Mouse (Mus musculus) heart, adult 2 months (tissue): ENCODE results near the gene Hes2. TPM values are rescaled to one million over a fixed set of nuclear protein-coding genes. Genes with fewer than 3 reads are reported as not detected.
A peak's percentile ranks its signal among the peaks of the same experiment; 100 is the strongest.

Experiments used
- DNase-seq, 2 experiments: peaks; one replicate each; pipeline ENCODE4 v3.0.0; 2021
- H3K27ac ChIP-seq: fragments of 200-600 bp; 2 replicates; pipeline ENCODE4 v1.8.1; 2022
- H3K27me3 ChIP-seq: fragments of 200-500 bp; 2 replicates; pipeline ENCODE4 v1.6.1; 2012; ENCODE audit warnings: mild to moderate bottlenecking, low read length, inconsistent platforms, mixed read lengths; ENCODE audit not compliant: control insufficient read depth, insufficient read depth
- H3K36me3 ChIP-seq: fragments of 200-500 bp; 2 replicates; pipeline ENCODE4 v1.6.1; 2012; ENCODE audit warnings: low read length, inconsistent platforms; ENCODE audit not compliant: control insufficient read depth, insufficient read depth
- H3K4me1 ChIP-seq: fragments of 200-500 bp; 2 replicates; pipeline ENCODE4 v1.6.1; 2011; ENCODE audit warnings: low read length; ENCODE audit not compliant: control insufficient read depth, insufficient read depth
- H3K4me3 ChIP-seq: fragments of 200-600 bp; 2 replicates; pipeline ENCODE4 v1.8.1; 2022
- H3K79me2 ChIP-seq: fragments of 200-500 bp; replicated peaks from 2 replicates; pipeline ENCODE4 v1.6.1; 2012; ENCODE audit warnings: mild to moderate bottlenecking, inconsistent platforms, low read length, moderate library complexity, mixed read lengths; ENCODE audit not compliant: control insufficient read depth, insufficient read depth
- H3K9ac ChIP-seq: fragments of 200-500 bp; 2 replicates; pipeline ENCODE4 v1.6.1; 2012; ENCODE audit warnings: low read depth, mild to moderate bottlenecking, control low read depth, inconsistent platforms, low read length, mixed read lengths
- CTCF ChIP-seq: fragments of 200-600 bp; IDR thresholded peaks from 2 replicates; pipeline ENCODE4 v1.8.1; 2022; ENCODE audit warnings: antibody characterized with exemption, mild to moderate bottlenecking, moderate library complexity
- EP300 ChIP-seq: fragments of 200-500 bp; IDR thresholded peaks from 2 replicates; pipeline ENCODE4 v1.6.1; 2011; ENCODE audit warnings: low read depth, low read length, control low read depth; ENCODE audit not compliant: insufficient read depth
- POLR2A ChIP-seq: fragments of 200-500 bp; IDR thresholded peaks from 2 replicates; pipeline ENCODE4 v1.6.1; 2011; ENCODE audit warnings: mild to moderate bottlenecking, low read depth, low read length, control low read depth; ENCODE audit not compliant: insufficient read depth
- WGBS: fragments of 180-500 bp; shearing (Covaris S2); methylation state at CpG from one replicate; pipeline ENCODE4 v1.1.7; 2018; 5-methylcytosine and 5-hydroxymethylcytosine counted together
- intact Hi-C: fragments of 180-260 bp; cut with DNase I; formaldehyde crosslinking; loops from one replicate; pipeline ENCODE4 v1.15.1; 2025
- polyA plus RNA-seq: library from polyadenylated mRNA; depleted of rRNA; stranded (reverse); fragments of >200 nt; gene quantifications from 2 replicates; pipeline ENCODE4 v1.2.3, GENCODE M21; 2012
- total RNA-seq, 2 experiments: library from RNA; stranded (reverse); gene quantifications; 2 replicates each; pipeline ENCODE4 v1.2.3; 2021

Hes2 gene
- total and polyA plus RNA-seq, 3 experiments, result not detected

DNA sequence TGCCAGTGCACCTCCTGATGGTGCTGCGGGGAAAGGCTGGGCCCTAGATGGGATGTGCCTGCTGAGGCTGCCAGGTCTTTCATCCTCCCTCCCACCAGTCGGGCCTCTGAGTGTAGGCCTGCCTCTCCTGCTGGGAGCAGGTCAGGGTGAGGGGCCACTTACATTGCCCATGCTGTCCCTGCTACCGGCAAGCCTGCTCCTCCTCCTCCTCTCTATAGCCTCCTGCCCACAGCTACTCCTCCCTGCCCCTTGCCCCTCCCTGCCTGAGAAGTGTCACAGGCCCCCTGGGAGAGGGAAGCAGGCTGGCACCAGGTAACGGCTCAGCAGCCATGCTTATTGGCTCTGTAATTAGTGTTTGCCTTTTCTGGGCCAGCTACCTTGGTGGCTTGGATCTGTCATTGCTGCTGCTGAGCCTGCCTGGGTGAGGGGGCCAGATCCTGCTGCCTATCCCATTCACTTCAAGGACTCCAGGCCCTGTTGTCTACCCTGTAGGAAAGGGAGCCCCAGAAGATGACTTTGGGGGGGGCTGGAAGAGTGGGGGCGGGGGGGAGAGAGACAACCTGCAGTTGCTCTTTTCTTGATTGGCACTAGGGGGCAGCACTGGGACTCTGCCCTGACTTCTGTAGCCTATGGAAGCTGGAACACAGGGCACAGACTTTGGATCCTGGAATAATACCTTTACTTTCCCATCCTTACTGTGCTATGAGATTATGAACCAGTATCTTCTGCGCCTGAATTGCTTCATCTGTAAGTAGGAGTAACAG, 22.4 kb upstream of the Hes2 start:
- Histone ChIP-seq H3K27me3 (peaks cover 11% of the 10 kb centered on the region), H3K36me3 (no peaks in the 10 kb centered on the region), H3K79me2 (no peaks in the 10 kb centered on the region), H3K27ac (no peak overlapping the region), H3K9ac (no peak overlapping the region), H3K4me3 (no peak overlapping the region), H3K4me1 (no peaks in the 10 kb centered on the region; the same call in 1 of the 2 replicates)
- intact Hi-C loops, result no loop called here
- TF ChIP-seq CTCF (peak; percentile 82), POLR2A (no peak), EP300 (no peak)
- no peak for DNase-seq
- 49% methylated on average over 6 of the region's 6 CpGs for WGBS

DNA sequence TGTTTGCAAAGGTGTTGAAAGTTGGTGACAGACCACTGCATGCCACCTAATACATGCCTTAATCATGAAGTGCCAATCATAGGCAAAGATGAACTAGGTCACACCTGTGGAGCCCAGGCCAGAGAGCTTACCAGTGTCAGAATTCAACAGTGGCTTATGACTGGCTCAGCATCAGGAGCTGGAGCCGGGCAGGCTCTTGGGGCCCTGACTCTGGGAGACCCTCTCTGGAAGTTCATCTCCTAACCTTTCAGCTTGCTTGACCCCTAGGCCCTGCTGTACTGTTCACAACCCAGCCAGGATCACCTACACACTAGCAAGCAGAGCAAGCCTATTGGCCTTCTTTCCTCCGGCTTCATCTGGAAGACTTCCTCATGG, 21.8 kb upstream of the Hes2 start:
- Histone ChIP-seq H3K79me2 (no peaks in the 10 kb centered on the region), H3K4me1 (no peaks in the 10 kb centered on the region; the same call in 1 of the 2 replicates), H3K27ac (no peak overlapping the region), H3K36me3 (no peaks in the 10 kb centered on the region), H3K9ac (no peak overlapping the region), H3K4me3 (no peak overlapping the region), H3K27me3 (peaks cover 8% of the 10 kb centered on the region)
- no peak for TF ChIP-seq POLR2A
- TF ChIP-seq EP300, result no peak
- TF ChIP-seq CTCF, result no peak
- no peak for DNase-seq
- intact Hi-C loops, result no loop called here
- 91% methylated on average over 2 of the region's 2 CpGs for WGBS

DNA sequence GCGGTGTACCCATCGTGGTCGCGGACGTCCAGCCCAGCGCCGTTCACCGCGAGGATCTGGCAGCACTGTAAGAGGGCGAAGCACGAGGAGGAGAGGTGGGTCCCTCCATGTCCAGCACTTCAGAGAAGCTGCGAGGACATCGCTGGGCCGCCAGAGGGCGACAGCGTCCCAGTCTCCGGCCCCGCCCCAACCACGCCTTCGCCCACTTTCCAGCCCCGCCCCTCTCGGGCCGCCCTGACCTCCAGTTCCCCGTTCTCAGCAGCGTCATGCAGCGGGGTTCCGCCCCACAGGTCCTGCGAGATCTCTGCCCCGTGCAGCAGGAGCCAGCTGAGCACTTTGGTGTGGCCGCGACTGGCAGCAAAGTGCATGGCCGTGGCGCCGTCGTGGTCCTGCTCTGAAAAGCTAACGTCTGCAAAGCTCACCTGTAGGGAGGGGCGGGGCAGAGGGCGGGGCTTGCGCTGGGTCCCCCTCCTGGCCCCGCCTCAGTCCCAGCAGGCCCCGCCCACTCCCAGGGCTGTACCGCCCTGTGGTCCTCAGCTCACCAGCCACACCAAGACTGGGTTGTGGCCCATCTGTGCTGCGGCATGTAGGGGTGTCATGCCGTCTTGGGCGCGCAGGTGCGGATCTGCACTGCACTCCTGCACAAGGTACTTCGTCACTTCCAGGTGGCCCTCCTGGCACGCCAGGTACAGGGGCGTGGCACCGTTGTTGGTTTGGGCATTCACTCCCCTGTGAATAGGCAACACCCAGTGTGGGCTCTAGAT, 20.0 kb upstream of the Hes2 start:
- H3K79me2 ChIP-seq, result no peaks in the 10 kb centered on the region
- H3K4me1 ChIP-seq, result no peaks in the 10 kb centered on the region
- TF ChIP-seq EP300, result no peak
- TF ChIP-seq POLR2A, result no peak
- no peak for TF ChIP-seq CTCF
- intact Hi-C loops, result no loop called here
- peak; percentile 89 to 93 for DNase-seq
- H3K9ac ChIP-seq, result 0 out of 2 replicates have a peak overlapping the region, but pooled peaks have one; percentile 32
- H3K27ac ChIP-seq, result no peak overlapping the region
- H3K27me3 ChIP-seq, result no peaks in the 10 kb centered on the region
- WGBS, result 4% methylated on average over 50 of the region's 51 CpGs
- H3K36me3 ChIP-seq, result no peaks in the 10 kb centered on the region
- H3K4me3 ChIP-seq, result peak overlapping the region; percentile 62

DNA sequence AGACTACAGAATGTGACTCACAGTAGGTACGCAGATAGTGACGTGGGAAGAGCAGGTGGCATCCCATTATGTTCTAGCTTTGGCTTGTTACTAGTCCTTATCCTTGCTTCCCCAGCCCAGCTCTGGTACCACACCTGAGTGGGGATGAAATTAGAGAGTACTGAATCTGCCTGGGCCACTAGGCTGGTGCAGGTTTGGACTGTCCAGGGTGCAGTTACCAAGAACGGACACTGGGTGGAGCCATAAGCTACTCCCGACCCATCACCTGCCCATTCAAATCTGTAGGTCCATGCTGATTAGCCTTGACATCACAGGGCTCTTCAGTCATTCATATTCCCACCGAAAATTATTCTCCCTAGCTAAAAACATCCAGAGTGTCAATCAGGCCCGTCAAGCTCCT, 18.2 kb upstream of the Hes2 start:
- no peaks in the 10 kb centered on the region for H3K27me3 ChIP-seq
- no peaks in the 10 kb centered on the region for H3K36me3 ChIP-seq
- no peak overlapping the region for H3K27ac ChIP-seq
- H3K79me2 ChIP-seq, result no peaks in the 10 kb centered on the region
- H3K4me1 ChIP-seq, result no peaks in the 10 kb centered on the region
- DNase-seq, result peak in 1 of 2 experiments; percentile 41
- intact Hi-C loops, result no loop called here
- WGBS, result 29% methylated on average over 6 of the region's 6 CpGs
- no peak overlapping the region for H3K9ac ChIP-seq
- TF ChIP-seq EP300, result 0 out of 2 replicates have a peak, but pooled peaks have one; percentile 20
- TF ChIP-seq POLR2A, result no peak
- peak; percentile 87 for TF ChIP-seq CTCF
- H3K4me3 ChIP-seq, result no peak overlapping the region

DNA sequence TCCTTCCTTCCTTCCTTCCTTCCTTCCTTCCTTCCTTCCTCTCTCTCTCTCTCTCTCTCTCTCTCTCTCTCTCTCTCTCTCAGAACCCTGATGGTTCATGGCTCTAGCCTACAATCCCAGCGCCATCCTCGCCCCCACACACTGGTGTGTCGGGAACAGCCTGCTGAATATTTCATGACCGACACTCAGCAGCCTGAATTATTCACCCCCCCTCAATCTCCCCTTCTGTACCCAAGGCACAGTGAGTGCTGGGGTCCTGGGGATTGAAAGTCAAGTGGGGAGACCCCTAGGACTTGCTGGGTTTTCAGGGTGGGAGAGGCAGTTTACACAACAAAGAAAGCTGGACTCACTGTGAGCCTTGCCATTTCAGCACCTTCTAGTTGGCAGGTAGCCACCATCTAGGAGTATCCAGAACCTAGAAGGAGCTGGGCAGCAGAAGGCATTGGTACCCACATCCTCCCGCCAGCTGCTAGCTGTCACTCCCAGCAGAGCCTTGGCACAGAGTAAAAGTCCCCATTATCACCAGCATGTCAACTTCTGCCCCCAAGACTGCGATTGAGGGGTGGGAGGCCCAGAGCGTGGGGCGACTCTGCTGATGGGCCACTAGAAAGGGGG, 17.0 kb upstream of the Hes2 start:
- DNase-seq, result no peak
- 65% methylated on average over 8 of the region's 8 CpGs for WGBS
- intact Hi-C loops, result no loop called here
- no peaks in the 10 kb centered on the region for H3K4me1 ChIP-seq
- H3K79me2 ChIP-seq, result no peaks in the 10 kb centered on the region
- TF ChIP-seq POLR2A, result no peak
- TF ChIP-seq EP300, result no peak
- TF ChIP-seq CTCF, result no peak
- no peaks in the 10 kb centered on the region for H3K36me3 ChIP-seq
- no peak overlapping the region for H3K9ac ChIP-seq
- no peak overlapping the region for H3K27ac ChIP-seq
- H3K4me3 ChIP-seq, result no peak overlapping the region
- no peaks in the 10 kb centered on the region for H3K27me3 ChIP-seq

DNA sequence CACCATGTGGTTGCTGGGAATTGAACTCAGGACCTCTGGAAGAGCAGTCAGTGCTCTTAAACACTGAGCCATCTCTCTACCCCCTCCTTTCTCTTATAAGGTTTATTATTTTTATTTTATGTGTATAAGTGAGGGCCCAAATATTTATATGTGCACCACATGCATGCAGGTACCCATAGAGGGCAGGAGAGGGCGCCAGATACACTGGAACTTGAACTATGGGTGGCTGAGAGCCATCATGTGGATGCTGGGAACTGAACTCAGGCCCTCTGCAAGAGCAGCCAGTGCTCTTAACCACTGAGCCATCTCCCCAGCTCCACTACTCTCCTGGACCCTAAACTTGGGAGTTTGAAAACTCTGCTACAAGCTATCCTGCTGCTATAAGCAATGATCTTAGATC, 15.0 kb upstream of the Hes2 start:
- no peaks in the 10 kb centered on the region for H3K36me3 ChIP-seq
- no peaks in the 10 kb centered on the region for H3K4me1 ChIP-seq
- H3K79me2 ChIP-seq, result no peaks in the 10 kb centered on the region
- intact Hi-C loops, result no loop called here
- no peak overlapping the region for H3K4me3 ChIP-seq
- H3K9ac ChIP-seq, result no peak overlapping the region
- DNase-seq, result no peak
- 44% methylated on average over 1 of the region's 1 CpGs for WGBS
- no peak overlapping the region for H3K27ac ChIP-seq
- H3K27me3 ChIP-seq, result no peaks in the 10 kb centered on the region
- TF ChIP-seq CTCF (peak; percentile 11; the same call in 1 of the 2 replicates), EP300 (no peak), POLR2A (no peak)
